In the genomic region with DNA sequence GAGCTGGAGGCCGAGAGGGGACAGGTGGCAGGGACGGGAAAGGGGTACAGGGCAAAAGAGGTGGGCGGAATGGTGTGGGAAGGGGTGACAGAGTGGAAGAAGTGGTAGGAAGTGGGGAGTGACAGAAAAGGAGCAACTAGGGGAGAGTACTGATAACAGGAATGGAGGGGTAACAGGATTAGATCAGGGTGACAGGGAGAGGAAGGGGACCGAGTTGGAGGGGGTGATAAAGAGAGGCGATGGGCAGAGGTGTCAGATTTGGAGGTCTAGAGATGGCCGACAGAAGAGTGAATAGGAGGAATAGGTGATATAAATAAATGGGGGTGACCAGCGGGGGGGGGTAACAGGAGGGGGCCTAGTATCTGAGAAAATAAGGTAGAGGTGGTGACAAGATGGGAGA, we compare ENCODE assay signal across 8 mouse cellular contexts. TPM values are rescaled to one million over a fixed set of nuclear protein-coding genes. Genes with fewer than 3 reads are reported as not detected.
DNase-seq lines count a peak whose midpoint lies in the region; ATAC-seq and TF ChIP-seq lines count a peak whose summit lies in the region.

No protein-coding gene starts in this region.

- no peaks in the 10 kb centered on the region for H3K9me3 ChIP-seq in lung, embryonic 15.5 days
- no peaks in the 10 kb centered on the region for H3K9me3 ChIP-seq in limb, embryonic 10.5 days (replicated peaks)
- H3K9me3 ChIP-seq in neural tube, embryonic 15.5 days (replicated peaks) = no peaks in the 10 kb centered on the region

- H3K4me1 ChIP-seq in lung, embryonic 15.5 days = peaks cover 23% of the 10 kb centered on the region
- peaks cover 4% of the 10 kb centered on the region; the same call in 1 of the 2 replicates for H3K4me1 ChIP-seq in embryonic fibroblast, embryonic 13.5 days (ENCODE audit: control insufficient read depth, insufficient read depth, low read length)
- peaks cover 54% of the 10 kb centered on the region for H3K4me1 ChIP-seq in limb, embryonic 10.5 days
- H3K4me1 ChIP-seq in neural tube, embryonic 15.5 days = peaks cover 38% of the 10 kb centered on the region

- peak overlapping the region; percentile 73 for H3K4me3 ChIP-seq in lung, embryonic 15.5 days
- H3K4me3 ChIP-seq in embryonic fibroblast, embryonic 13.5 days (ENCODE audit: insufficient read depth, low read length) = peak overlapping the region; percentile 83
- H3K4me3 ChIP-seq in limb, embryonic 10.5 days = peak overlapping the region; percentile 71
- H3K4me3 ChIP-seq in neural tube, embryonic 15.5 days (replicated peaks) = peak overlapping the region; percentile 69

- peak overlapping the region; percentile 74 for H3K27ac ChIP-seq in lung, embryonic 15.5 days
- peak overlapping the region; percentile 72; the same call in 1 of the 2 replicates for H3K27ac ChIP-seq in embryonic fibroblast, embryonic 13.5 days (ENCODE audit: insufficient read depth, low read length)
- H3K27ac ChIP-seq in limb, embryonic 10.5 days = peak overlapping the region; percentile 98
- peak overlapping the region; percentile 90 for H3K27ac ChIP-seq in neural tube, embryonic 15.5 days (replicated peaks)

- no peaks in the 10 kb centered on the region for H3K27me3 ChIP-seq in lung, embryonic 15.5 days
- H3K27me3 ChIP-seq in limb, embryonic 10.5 days (ENCODE audit: low read depth, poor library complexity, severe bottlenecking) = no peaks in the 10 kb centered on the region
- H3K27me3 ChIP-seq in neural tube, embryonic 15.5 days (replicated peaks) = no peaks in the 10 kb centered on the region

- TF ChIP-seq POLR2A in embryonic fibroblast, embryonic 13.5 days (IDR thresholded peaks at IDR 0.05; ENCODE audit: low read depth, low read length) = no peak

- H3K4me2 ChIP-seq in lung, embryonic 15.5 days = peak overlapping the region; percentile 56
- peak overlapping the region; percentile 86 for H3K4me2 ChIP-seq in neural tube, embryonic 15.5 days

- ATAC-seq in lung, embryonic 15.5 days (ENCODE audit: borderline replicate concordance, extremely low read depth, low FRiP score, low TSS enrichment) = no peak
- ATAC-seq in neural tube, embryonic 15.5 days (ENCODE audit: low FRiP score) = no peak

- peaks cover 16% of the 10 kb centered on the region; the same call in 1 of the 2 replicates for H3K36me3 ChIP-seq in lung, embryonic 15.5 days
- H3K36me3 ChIP-seq in limb, embryonic 10.5 days = peaks cover 31% of the 10 kb centered on the region
- H3K36me3 ChIP-seq in neural tube, embryonic 15.5 days = peaks cover 25% of the 10 kb centered on the region

- whole genome bisulfite sequencing in lung, embryonic 15.5 days = 1% methylated on average over 7 of the region's 7 CpGs
- 4% methylated on average over 7 of the region's 7 CpGs for WGBS in limb, embryonic 10.5 days
- WGBS in neural tube, embryonic 15.5 days = 5% methylated on average over 7 of the region's 7 CpGs

- DNase-seq in lung, postnatal 14 days = no peak
- no peak for DNase-seq in limb, embryonic 10.5 days (ENCODE audit: low spot score)
- no peak for DNase-seq in right cerebral cortex, postnatal 25 days
- DNase-seq in adrenal gland, adult 2 months = no peak
- DNase-seq in cerebellum, adult 8-10 months = no peak

- TF ChIP-seq CTCF in embryonic fibroblast, embryonic 13.5 days (IDR thresholded peaks at IDR 0.05; ENCODE audit: borderline replicate concordance, insufficient read depth, low read length) = no peak

- peak overlapping the region; percentile 76 for H3K9ac ChIP-seq in lung, embryonic 15.5 days
- peak overlapping the region; percentile 78 for H3K9ac ChIP-seq in neural tube, embryonic 15.5 days (replicated peaks)

RNA-seq across cellular contexts. Expression of a gene that starts 1.1 kb away (rescaled TPM):
- 29.5 and 30.3 TPM in 2 replicates for polyA plus RNA-seq in lung, embryonic 15.5 days (2015; fragmentation: Nextera tagmentation; extraction: Ambion mirVana)
- 138 and 152 TPM in 2 replicates for polyA plus RNA-seq in embryonic fibroblast, embryonic 13.5 days (2011; ENCODE audit: insufficient read length, low read depth, missing spikeins)
- polyA plus RNA-seq in limb, embryonic 10.5 days (2016; fragmentation: Nextera tagmentation; extraction: Ambion mirVana) = 21.4 and 25.2 TPM in 2 replicates
- 33.3 and 37.2 TPM in 2 replicates for polyA plus RNA-seq in neural tube, embryonic 15.5 days (2015; fragmentation: Nextera tagmentation; extraction: Ambion mirVana)
- total RNA-seq in adrenal gland, adult 2 months (2021) = 100 to 1,000 TPM; 102 to 108 TPM
- 111 and 123 TPM in 2 replicates for polyA plus RNA-seq in adrenal gland, adult 2 months (2012; rRNA removed)

RNA-seq across cellular contexts. Expression of a gene that starts 18.0 kb away (rescaled TPM):
- polyA plus RNA-seq in lung, embryonic 15.5 days (2015; fragmentation: Nextera tagmentation; extraction: Ambion mirVana) = 18.8 and 20.3 TPM in 2 replicates
- polyA plus RNA-seq in embryonic fibroblast, embryonic 13.5 days (2011; ENCODE audit: insufficient read length, low read depth, missing spikeins) = 64.5 and 70.9 TPM in 2 replicates
- polyA plus RNA-seq in limb, embryonic 10.5 days (2016; fragmentation: Nextera tagmentation; extraction: Ambion mirVana) = 14.2 and 16.6 TPM in 2 replicates
- polyA plus RNA-seq in neural tube, embryonic 15.5 days (2015; fragmentation: Nextera tagmentation; extraction: Ambion mirVana) = 3.7 and 6.5 TPM in 2 replicates
- total RNA-seq in adrenal gland, adult 2 months (2021) = 10 to 100 TPM; 16.5 to 26.6 TPM
- 50.4 and 52.8 TPM in 2 replicates for polyA plus RNA-seq in adrenal gland, adult 2 months (2012; rRNA removed)

RNA-seq across cellular contexts. Expression of a gene that starts 29.2 kb away (rescaled TPM):
- polyA plus RNA-seq in lung, embryonic 15.5 days (2015; fragmentation: Nextera tagmentation; extraction: Ambion mirVana) = 174 and 183 TPM in 2 replicates
- polyA plus RNA-seq in embryonic fibroblast, embryonic 13.5 days (2011; ENCODE audit: insufficient read length, low read depth, missing spikeins) = 46.2 and 48.8 TPM in 2 replicates
- polyA plus RNA-seq in limb, embryonic 10.5 days (2016; fragmentation: Nextera tagmentation; extraction: Ambion mirVana) = 224 and 248 TPM in 2 replicates
- 458 and 569 TPM in 2 replicates for polyA plus RNA-seq in neural tube, embryonic 15.5 days (2015; fragmentation: Nextera tagmentation; extraction: Ambion mirVana)
- total RNA-seq in adrenal gland, adult 2 months (2021) = 10 to 100 TPM; 33.4 to 33.8 TPM
- 29.4 and 35.9 TPM in 2 replicates for polyA plus RNA-seq in adrenal gland, adult 2 months (2012; rRNA removed)

RNA-seq across cellular contexts. Expression of a gene that starts 30.9 kb away (rescaled TPM):
- 9.8 and 10.7 TPM in 2 replicates for polyA plus RNA-seq in lung, embryonic 15.5 days (2015; fragmentation: Nextera tagmentation; extraction: Ambion mirVana)
- polyA plus RNA-seq in embryonic fibroblast, embryonic 13.5 days (2011; ENCODE audit: insufficient read length, low read depth, missing spikeins) = 70.6 and 72.5 TPM in 2 replicates
- 11.7 and 12.0 TPM in 2 replicates for polyA plus RNA-seq in limb, embryonic 10.5 days (2016; fragmentation: Nextera tagmentation; extraction: Ambion mirVana)
- 16.0 and 16.3 TPM in 2 replicates for polyA plus RNA-seq in neural tube, embryonic 15.5 days (2015; fragmentation: Nextera tagmentation; extraction: Ambion mirVana)
- 100 to 1,000 TPM in 1 of 2 experiments, 10 to 100 TPM in 1; 98.9 to 107 TPM for total RNA-seq in adrenal gland, adult 2 months (2021)
- polyA plus RNA-seq in adrenal gland, adult 2 months (2012; rRNA removed) = 121 and 150 TPM in 2 replicates

RNA-seq across cellular contexts. Expression of a gene that starts 32.6 kb away (rescaled TPM):
- polyA plus RNA-seq in lung, embryonic 15.5 days (2015; fragmentation: Nextera tagmentation; extraction: Ambion mirVana) = 0.27 and 0.38 TPM in 2 replicates
- not detected in 2 replicates for polyA plus RNA-seq in embryonic fibroblast, embryonic 13.5 days (2011; ENCODE audit: insufficient read length, low read depth, missing spikeins)
- 1.1 and 1.3 TPM in 2 replicates for polyA plus RNA-seq in limb, embryonic 10.5 days (2016; fragmentation: Nextera tagmentation; extraction: Ambion mirVana)
- 3.0 and 3.5 TPM in 2 replicates for polyA plus RNA-seq in neural tube, embryonic 15.5 days (2015; fragmentation: Nextera tagmentation; extraction: Ambion mirVana)
- total RNA-seq in adrenal gland, adult 2 months (2021) = not detected
- not detected in 2 replicates for polyA plus RNA-seq in adrenal gland, adult 2 months (2012; rRNA removed)
